ENCODE assay signal across 25 mouse cellular contexts in genomic region chr5:145226453-145226852, GRCm38 (mm10). TPM values are rescaled to one million over a fixed set of nuclear protein-coding genes. Genes with fewer than 3 reads are reported as not detected.
A peak's percentile ranks its signal among the peaks of the same experiment; 100 is the strongest.
DNase-seq lines count a peak whose midpoint lies in the region; ATAC-seq and TF ChIP-seq lines count a peak whose summit lies in the region.
"Had no signal": no experiment of that assay in that cellular context is flagged by ENCODE, and none has a peak within 500 bp of the region (broad histone marks: within the 10 kb centered on the region; RNA-seq: fewer than 3 reads in every experiment).

No protein-coding gene starts in this region.

- peak; percentile 48 for DNase-seq in kidney, adult 2 months
- no peak for DNase-seq in kidney, postnatal 14 days
- peak; percentile 90 for DNase-seq in liver, adult 2 months (ENCODE audit: extremely low read depth, low read depth, low spot score)
- DNase-seq in liver, embryonic 11.5 days (ENCODE audit: low spot score) = no peak
- DNase-seq: adrenal gland, postnatal 10 days; adrenal gland, postnatal 25 days; B cell, adult 2 months; cerebellum, adult 11 months; cerebellum, adult 18-20 months; cerebellum, adult 8-10 months; cerebellum, adult 9-11 months; cerebellum, postnatal 14 days; cerebellum, postnatal 36 days; embryo, embryonic 11 days had no signal

- H3K4me3 ChIP-seq in kidney, adult 2 months (ENCODE audit: insufficient read depth, low read depth, low read length) = no peak overlapping the region
- no peak overlapping the region for H3K4me3 ChIP-seq in liver, adult 2 months (ENCODE audit: insufficient read depth, low read depth, low read length)
- H3K4me3 ChIP-seq in liver, embryonic 11.5 days (ENCODE audit: low read depth, low read length) = no peak overlapping the region
- no peak overlapping the region for H3K4me3 ChIP-seq in small intestine, adult 2 months (ENCODE audit: low read depth, low read length)
- H3K4me3 ChIP-seq: embryonic facial prominence, embryonic 13.5 days; embryonic facial prominence, embryonic 15.5 days; erythroblast, embryonic 14.5 days; forebrain, embryonic 10.5 days; forebrain, embryonic 12.5 days had no signal

- no peaks in the 10 kb centered on the region for H3K79me2 ChIP-seq in liver, adult 2 months (ENCODE audit: control insufficient read depth, insufficient read depth, low read length)

- no peak overlapping the region for H3K27ac ChIP-seq in kidney, adult 2 months (ENCODE audit: insufficient read depth, low read depth, low read length)
- H3K27ac ChIP-seq in liver, adult 2 months (replicated peaks; ENCODE audit: insufficient read depth, low read depth, low read length) = peak overlapping the region; percentile 96
- H3K27ac ChIP-seq in liver, embryonic 11.5 days (ENCODE audit: low read depth, low read length) = no peak overlapping the region
- H3K27ac ChIP-seq in small intestine, adult 2 months (ENCODE audit: insufficient read depth, low read depth, low read length) = 0 out of 2 replicates have a peak overlapping the region, but pooled peaks have one; percentile 11
- H3K27ac ChIP-seq: embryonic facial prominence, embryonic 13.5 days; embryonic facial prominence, embryonic 15.5 days; forebrain, embryonic 10.5 days; forebrain, embryonic 12.5 days had no signal

- TF ChIP-seq CTCF in kidney, adult 2 months (conservative IDR thresholded peaks at IDR 0.05; ENCODE audit: insufficient read depth, insufficient read length, low read depth, low read length) = no peak
- TF ChIP-seq CTCF in liver, adult 2 months (IDR thresholded peaks at IDR 0.05; ENCODE audit: low read depth, low read length) = no peak
- no peak for TF ChIP-seq CTCF in small intestine, adult 2 months (IDR thresholded peaks at IDR 0.05; ENCODE audit: extremely low read depth, insufficient read length, insufficient replicate concordance, low read depth, low read length)

- WGBS in kidney, adult 2 months = 49% methylated on average over 2 of the region's 2 CpGs
- WGBS in liver, adult 2 months = 23% methylated on average over 2 of the region's 2 CpGs
- 56% methylated on average over 2 of the region's 2 CpGs for WGBS in liver, embryonic 11.5 days
- WGBS in small intestine, adult 2 months = 20% methylated on average over 2 of the region's 2 CpGs

- ATAC-seq in liver, embryonic 11.5 days (replicated peaks; ENCODE audit: low FRiP score) = no peak
- ATAC-seq: CD4-positive, CD25-positive, alpha-beta regulatory T cell, adult 4 months; forebrain, embryonic 14.5 days; forebrain, embryonic 16.5 days had no signal

- no peak overlapping the region for H3K9ac ChIP-seq in liver, adult 2 months (ENCODE audit: low read depth, low read length)
- no peak overlapping the region for H3K9ac ChIP-seq in liver, embryonic 11.5 days (ENCODE audit: low read depth, low read length)
- H3K9ac ChIP-seq: embryonic facial prominence, embryonic 13.5 days; embryonic facial prominence, embryonic 15.5 days; forebrain, embryonic 12.5 days had no signal

- no peaks in the 10 kb centered on the region for H3K27me3 ChIP-seq in kidney, adult 2 months (replicated peaks; ENCODE audit: control insufficient read depth, insufficient read depth, low read length)
- no peaks in the 10 kb centered on the region for H3K27me3 ChIP-seq in liver, adult 2 months (ENCODE audit: control insufficient read depth, insufficient read depth, low read length)
- H3K27me3 ChIP-seq in liver, embryonic 11.5 days (replicated peaks; ENCODE audit: control insufficient read depth, insufficient read depth, low read length) = no peaks in the 10 kb centered on the region
- H3K27me3 ChIP-seq in small intestine, adult 2 months (ENCODE audit: control insufficient read depth, insufficient read depth, low read length) = no peaks in the 10 kb centered on the region
- H3K27me3 ChIP-seq: CH12.LX; embryonic facial prominence, embryonic 13.5 days; embryonic facial prominence, embryonic 15.5 days had no signal

- no peak overlapping the region for H3K4me2 ChIP-seq in liver, embryonic 11.5 days
- H3K4me2 ChIP-seq: embryonic facial prominence, embryonic 13.5 days; embryonic facial prominence, embryonic 15.5 days; forebrain, embryonic 12.5 days had no signal

- H3K9me3 ChIP-seq in liver, embryonic 11.5 days (ENCODE audit: control insufficient read depth, low read length) = no peaks in the 10 kb centered on the region
- H3K9me3 ChIP-seq: embryonic facial prominence, embryonic 13.5 days; embryonic facial prominence, embryonic 15.5 days; forebrain, embryonic 10.5 days; forebrain, embryonic 12.5 days; G1E had no signal

- TF ChIP-seq POLR2A in kidney, adult 2 months (IDR thresholded peaks at IDR 0.05; ENCODE audit: low read depth, low read length) = no peak
- no peak for TF ChIP-seq POLR2A in liver, adult 2 months (IDR thresholded peaks at IDR 0.05; ENCODE audit: extremely low read depth, insufficient read depth, low read length)
- no peak for TF ChIP-seq POLR2A in small intestine, adult 2 months (IDR thresholded peaks at IDR 0.05; ENCODE audit: low read depth, low read length)

- peaks cover 11% of the 10 kb centered on the region; the same call in 1 of the 2 replicates for H3K4me1 ChIP-seq in kidney, adult 2 months (ENCODE audit: control insufficient read depth, insufficient read depth, low read length)
- peaks cover 22% of the 10 kb centered on the region for H3K4me1 ChIP-seq in liver, adult 2 months (ENCODE audit: control insufficient read depth, insufficient read depth, low read length)
- no peaks in the 10 kb centered on the region for H3K4me1 ChIP-seq in liver, embryonic 11.5 days (replicated peaks; ENCODE audit: control insufficient read depth, insufficient read depth, low read length)
- peaks cover 12% of the 10 kb centered on the region; the same call in 1 of the 2 replicates for H3K4me1 ChIP-seq in small intestine, adult 2 months (ENCODE audit: control insufficient read depth, insufficient read depth, insufficient read length, low read length)

- H3K36me3 ChIP-seq in kidney, adult 2 months (ENCODE audit: control insufficient read depth, insufficient read depth, low read length) = no peaks in the 10 kb centered on the region
- H3K36me3 ChIP-seq in liver, adult 2 months (ENCODE audit: control insufficient read depth, insufficient read depth, low read length) = no peaks in the 10 kb centered on the region; the same call in 1 of the 2 replicates
- 0 out of 2 replicates have a peak, but pooled peaks cover 5% of the 10 kb centered on the region for H3K36me3 ChIP-seq in liver, embryonic 11.5 days (ENCODE audit: control insufficient read depth, insufficient read depth, low read length)
- H3K36me3 ChIP-seq in small intestine, adult 2 months (ENCODE audit: control insufficient read depth, insufficient read depth, low read length) = peaks cover 3% of the 10 kb centered on the region; the same call in 1 of the 2 replicates

RNA-seq across cellular contexts. Expression of gene Zfp655, which starts 5.1 kb away (rescaled TPM):
- polyA plus RNA-seq in kidney, adult 2 months (2012; rRNA removed) = 15.5 and 18.4 TPM in 2 replicates
- total RNA-seq in liver, adult 2 months (2014; rRNA removed) = 29.5 and 29.9 TPM in 2 replicates
- polyA plus RNA-seq in liver, adult 2 months (2012; rRNA removed) = 11.4 and 11.8 TPM in 2 replicates
- polyA plus RNA-seq in liver, embryonic 11.5 days (2014; fragmentation: Nextera tagmentation; extraction: Ambion mirVana) = 33.2 and 36.4 TPM in 2 replicates
- polyA plus RNA-seq in small intestine, adult 2 months (2012; rRNA removed) = 3.2 and 8.6 TPM in 2 replicates

RNA-seq across cellular contexts. Expression of gene Zkscan5, which starts 22.1 kb away (rescaled TPM):
- 5.8 and 6.2 TPM in 2 replicates for polyA plus RNA-seq in kidney, adult 2 months (2012; rRNA removed)
- 7.6 and 7.8 TPM in 2 replicates for total RNA-seq in liver, adult 2 months (2014; rRNA removed)
- 4.8 and 4.9 TPM in 2 replicates for polyA plus RNA-seq in liver, adult 2 months (2012; rRNA removed)
- 10.3 TPM in 2 replicates for polyA plus RNA-seq in liver, embryonic 11.5 days (2014; fragmentation: Nextera tagmentation; extraction: Ambion mirVana)
- polyA plus RNA-seq in small intestine, adult 2 months (2012; rRNA removed) = 1.8 and 3.9 TPM in 2 replicates

RNA-seq across cellular contexts. Expression of gene Zkscan14, which starts 24.8 kb away (rescaled TPM):
- 3.8 and 3.9 TPM in 2 replicates for polyA plus RNA-seq in kidney, adult 2 months (2012; rRNA removed)
- total RNA-seq in liver, adult 2 months (2014; rRNA removed) = 6.8 and 8.5 TPM in 2 replicates
- 1.8 and 2.1 TPM in 2 replicates for polyA plus RNA-seq in liver, adult 2 months (2012; rRNA removed)
- 5.9 and 7.3 TPM in 2 replicates for polyA plus RNA-seq in liver, embryonic 11.5 days (2014; fragmentation: Nextera tagmentation; extraction: Ambion mirVana)
- polyA plus RNA-seq in small intestine, adult 2 months (2012; rRNA removed) = 1.5 and 2.9 TPM in 2 replicates

RNA-seq across cellular contexts. Expression of gene Atp5j2, which starts 34.6 kb away (rescaled TPM):
- 346 and 489 TPM in 2 replicates for polyA plus RNA-seq in kidney, adult 2 months (2012; rRNA removed)
- total RNA-seq in liver, adult 2 months (2014; rRNA removed) = 331 and 332 TPM in 2 replicates
- 171 and 187 TPM in 2 replicates for polyA plus RNA-seq in liver, adult 2 months (2012; rRNA removed)
- polyA plus RNA-seq in liver, embryonic 11.5 days (2014; fragmentation: Nextera tagmentation; extraction: Ambion mirVana) = 528 and 573 TPM in 2 replicates
- 99.9 and 140 TPM in 2 replicates for polyA plus RNA-seq in small intestine, adult 2 months (2012; rRNA removed)

RNA-seq across cellular contexts. Expression of gene Zscan25, which starts 53.8 kb away (rescaled TPM):
- polyA plus RNA-seq in kidney, adult 2 months (2012; rRNA removed) = 11.0 and 12.5 TPM in 2 replicates
- 3.0 and 3.5 TPM in 2 replicates for total RNA-seq in liver, adult 2 months (2014; rRNA removed)
- 6.5 and 6.7 TPM in 2 replicates for polyA plus RNA-seq in liver, adult 2 months (2012; rRNA removed)
- polyA plus RNA-seq in liver, embryonic 11.5 days (2014; fragmentation: Nextera tagmentation; extraction: Ambion mirVana) = 0.48 TPM in 2 replicates
- 7.9 and 16.4 TPM in 2 replicates for polyA plus RNA-seq in small intestine, adult 2 months (2012; rRNA removed)

Comparison
In these comparisons a context has a peak if more than half of its experiments do, and no peak if none do; other contexts are left out.
1. DNase-seq: peak in kidney, adult 2 months (single experiment) and liver, adult 2 months (single experiment); none in kidney, postnatal 14 days (single experiment) and liver, embryonic 11.5 days (single experiment).
2. H3K27ac ChIP-seq: peak in liver, adult 2 months (single experiment) and small intestine, adult 2 months (single experiment); none in kidney, adult 2 months (single experiment) and liver, embryonic 11.5 days (single experiment).